Mouse (Mus musculus): ENCODE measurements around the gene 4930544D05Rik. TPM values are rescaled to one million over a fixed set of nuclear protein-coding genes. Genes with fewer than 3 reads are reported as not detected.

Gene 4930544D05Rik
- polyA plus RNA-seq, 1 experiment from 2014 or later = not detected

DNA sequence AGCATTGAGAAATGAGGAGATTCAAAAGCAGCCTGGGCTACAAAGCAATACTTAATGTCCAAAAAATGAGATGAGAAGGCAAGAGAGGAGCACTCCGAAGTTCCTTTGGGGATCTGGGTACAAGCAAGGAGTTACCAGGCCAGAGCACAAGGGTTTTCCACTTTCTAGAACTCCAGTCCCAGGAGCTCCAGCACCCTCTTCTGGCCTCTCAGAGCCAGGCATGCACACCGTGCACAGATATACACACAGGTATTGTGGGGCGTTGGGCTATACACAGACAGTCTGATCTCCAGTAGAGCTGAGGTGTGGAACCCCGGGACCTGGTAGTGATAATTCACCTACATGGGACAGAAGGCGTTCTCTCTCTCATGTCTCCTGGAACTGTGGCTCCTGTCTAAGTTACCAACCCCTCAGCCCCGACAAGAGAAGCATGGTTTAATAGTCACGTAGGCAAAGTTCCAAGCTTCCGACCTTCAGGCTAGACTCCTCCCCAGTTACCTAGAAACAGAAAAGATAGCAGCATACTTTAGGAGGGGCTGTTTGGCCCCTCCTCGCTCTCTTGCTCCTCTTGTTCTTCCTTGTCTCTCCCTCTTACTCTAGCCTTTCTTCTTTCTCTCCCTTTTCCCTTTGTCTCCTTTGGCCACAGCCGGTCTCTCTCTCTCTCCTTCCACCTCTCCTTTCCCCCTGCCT, 7.5 kb downstream of the 4930544D05Rik start:
- Histone ChIP-seq H3K9ac (ENCODE audit: low read depth, low read length) (no peak overlapping the region), H3K4me3 (ENCODE audit: low read depth, low read length) (no peak overlapping the region), H3K27me3 (replicated peaks; ENCODE audit: control insufficient read depth, insufficient read depth, low read length) (no peaks in the 10 kb centered on the region), H3K9me3 (ENCODE audit: control insufficient read depth, low read length) (no peaks in the 10 kb centered on the region), H3K27ac (ENCODE audit: low read depth, low read length) (no peak overlapping the region), H3K4me1 (replicated peaks; ENCODE audit: control insufficient read depth, insufficient read depth, low read length) (peaks cover 6% of the 10 kb centered on the region), H3K4me2 (no peak overlapping the region), H3K36me3 (ENCODE audit: control insufficient read depth, insufficient read depth, low read length) (no peaks in the 10 kb centered on the region)
- 75% methylated on average over 10 of the region's 10 CpGs for WGBS
- DNase-seq (ENCODE audit: low spot score) = no peak
- no peak for ATAC-seq (replicated peaks; ENCODE audit: low FRiP score)

DNA sequence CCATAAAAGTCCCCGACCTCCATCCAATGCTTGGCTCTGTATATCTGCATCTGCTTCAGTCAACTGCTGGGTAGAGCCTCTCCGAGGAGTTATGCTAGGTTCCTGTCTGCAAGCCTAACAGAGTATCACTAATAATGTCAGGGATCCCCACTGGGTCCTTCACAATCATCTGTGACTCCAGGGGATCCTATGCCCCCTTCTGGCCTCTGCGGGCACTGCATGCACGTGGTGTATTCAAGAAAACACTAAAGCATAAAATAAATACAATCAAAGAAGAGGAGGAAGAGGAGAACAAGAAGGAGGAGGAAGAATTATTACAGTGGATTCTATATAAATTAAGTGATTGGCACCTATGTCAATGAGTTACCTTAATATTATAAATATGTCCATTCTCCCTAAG, 9.8 kb downstream of the 4930544D05Rik start:
- WGBS = 46% methylated on average over 4 of the region's 4 CpGs
- no peaks in the 10 kb centered on the region for H3K36me3 ChIP-seq (ENCODE audit: control insufficient read depth, insufficient read depth, low read length)
- H3K27ac ChIP-seq (ENCODE audit: low read depth, low read length) = no peak overlapping the region
- DNase-seq (ENCODE audit: low spot score) = peak; percentile 61
- no peak overlapping the region for H3K4me3 ChIP-seq (ENCODE audit: low read depth, low read length)
- H3K27me3 ChIP-seq (replicated peaks; ENCODE audit: control insufficient read depth, insufficient read depth, low read length) = no peaks in the 10 kb centered on the region
- no peak overlapping the region for H3K4me2 ChIP-seq
- peaks cover 6% of the 10 kb centered on the region for H3K4me1 ChIP-seq (replicated peaks; ENCODE audit: control insufficient read depth, insufficient read depth, low read length)
- no peak overlapping the region for H3K9ac ChIP-seq (ENCODE audit: low read depth, low read length)
- H3K9me3 ChIP-seq (ENCODE audit: control insufficient read depth, low read length) = no peaks in the 10 kb centered on the region
- ATAC-seq (replicated peaks; ENCODE audit: low FRiP score) = no peak

DNA sequence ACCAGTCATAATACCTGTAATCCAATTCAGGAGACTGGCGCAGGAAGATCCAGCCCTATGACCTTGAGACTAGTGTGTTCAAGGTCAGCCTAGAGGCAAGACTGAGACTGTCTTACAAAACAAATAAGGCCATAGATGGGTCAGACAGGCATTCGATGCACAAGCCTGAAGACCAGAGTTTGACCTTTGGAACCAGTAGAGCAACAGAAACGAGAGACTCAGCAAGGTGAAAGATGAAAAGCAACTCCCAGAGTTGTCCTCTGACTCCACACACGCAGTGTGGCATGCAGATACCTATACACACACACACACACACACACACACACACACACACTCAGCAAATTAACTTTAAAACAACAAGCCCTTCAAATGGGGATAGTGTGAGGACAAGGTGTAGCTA, 11.2 kb downstream of the 4930544D05Rik start:
- Histone ChIP-seq H3K4me3 (ENCODE audit: low read depth, low read length) (no peak overlapping the region), H3K27me3 (replicated peaks; ENCODE audit: control insufficient read depth, insufficient read depth, low read length) (no peaks in the 10 kb centered on the region), H3K27ac (ENCODE audit: low read depth, low read length) (no peak overlapping the region), H3K4me1 (replicated peaks; ENCODE audit: control insufficient read depth, insufficient read depth, low read length) (peaks cover 6% of the 10 kb centered on the region), H3K9ac (ENCODE audit: low read depth, low read length) (no peak overlapping the region), H3K9me3 (ENCODE audit: control insufficient read depth, low read length) (no peaks in the 10 kb centered on the region), H3K4me2 (no peak overlapping the region), H3K36me3 (ENCODE audit: control insufficient read depth, insufficient read depth, low read length) (no peaks in the 10 kb centered on the region)
- 70% methylated on average over 4 of the region's 4 CpGs for WGBS
- no peak for DNase-seq (ENCODE audit: low spot score)
- ATAC-seq (replicated peaks; ENCODE audit: low FRiP score) = no peak

DNA sequence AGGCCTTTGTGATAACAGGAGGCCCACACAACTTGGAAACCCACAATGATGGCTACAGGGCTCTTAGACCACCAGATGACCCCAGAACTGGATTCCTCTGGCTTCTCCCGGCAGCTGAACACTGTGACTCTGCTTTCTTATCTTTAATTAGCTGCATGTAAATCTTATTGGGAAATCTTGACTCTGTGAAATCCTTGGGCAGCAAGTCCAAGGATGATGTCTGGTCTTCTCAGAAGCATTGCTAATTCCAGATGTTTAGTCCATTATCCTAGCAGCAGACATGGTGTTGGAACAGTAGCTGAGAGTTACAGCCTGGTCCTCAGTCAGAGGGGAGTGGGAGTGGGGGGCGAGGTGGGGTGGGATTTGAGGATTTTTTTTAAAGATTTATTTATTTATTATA, 12.8 kb downstream of the 4930544D05Rik start:
- no peaks in the 10 kb centered on the region for H3K36me3 ChIP-seq (ENCODE audit: control insufficient read depth, insufficient read depth, low read length)
- no peaks in the 10 kb centered on the region for H3K9me3 ChIP-seq (ENCODE audit: control insufficient read depth, low read length)
- no peaks in the 10 kb centered on the region for H3K27me3 ChIP-seq (replicated peaks; ENCODE audit: control insufficient read depth, insufficient read depth, low read length)
- DNase-seq (ENCODE audit: low spot score) (no peak), ATAC-seq (replicated peaks; ENCODE audit: low FRiP score) (no peak)
- 46% methylated on average over 2 of the region's 2 CpGs for WGBS
- no peak overlapping the region for H3K4me2 ChIP-seq
- no peaks in the 10 kb centered on the region; the same call in 1 of the 2 replicates for H3K4me1 ChIP-seq (replicated peaks; ENCODE audit: control insufficient read depth, insufficient read depth, low read length)
- no peak overlapping the region for H3K9ac ChIP-seq (ENCODE audit: low read depth, low read length)
- no peak overlapping the region for H3K4me3 ChIP-seq (ENCODE audit: low read depth, low read length)
- H3K27ac ChIP-seq (ENCODE audit: low read depth, low read length) = no peak overlapping the region

DNA sequence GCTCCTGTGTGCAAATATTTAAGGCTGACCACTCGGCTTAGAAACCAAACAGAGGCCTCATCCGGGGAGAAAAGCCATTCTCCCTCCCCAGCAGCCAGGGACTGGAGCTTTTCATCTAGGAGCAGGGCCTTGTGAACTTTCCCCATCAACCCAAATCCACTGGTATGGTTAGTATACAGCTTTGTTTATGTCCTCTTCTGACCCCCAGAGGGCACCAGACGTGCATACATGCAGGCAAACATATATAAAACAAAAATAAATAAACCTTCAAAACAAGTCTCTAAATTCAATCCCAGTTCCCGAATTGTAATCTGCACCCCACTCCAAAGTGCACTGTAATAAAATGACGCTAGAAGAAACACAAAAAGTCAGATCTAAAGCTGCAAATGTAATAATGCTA, 13.9 kb downstream of the 4930544D05Rik start:
- 38% methylated on average over 5 of the region's 5 CpGs for WGBS
- Histone ChIP-seq H3K27me3 (replicated peaks; ENCODE audit: control insufficient read depth, insufficient read depth, low read length) (no peaks in the 10 kb centered on the region), H3K9ac (ENCODE audit: low read depth, low read length) (no peak overlapping the region), H3K27ac (ENCODE audit: low read depth, low read length) (no peak overlapping the region), H3K36me3 (ENCODE audit: control insufficient read depth, insufficient read depth, low read length) (no peaks in the 10 kb centered on the region), H3K4me3 (ENCODE audit: low read depth, low read length) (no peak overlapping the region), H3K4me1 (replicated peaks; ENCODE audit: control insufficient read depth, insufficient read depth, low read length) (no peaks in the 10 kb centered on the region; the same call in 1 of the 2 replicates), H3K4me2 (no peak overlapping the region), H3K9me3 (ENCODE audit: control insufficient read depth, low read length) (no peaks in the 10 kb centered on the region)
- no peak for DNase-seq (ENCODE audit: low spot score)
- no peak for ATAC-seq (replicated peaks; ENCODE audit: low FRiP score)

DNA sequence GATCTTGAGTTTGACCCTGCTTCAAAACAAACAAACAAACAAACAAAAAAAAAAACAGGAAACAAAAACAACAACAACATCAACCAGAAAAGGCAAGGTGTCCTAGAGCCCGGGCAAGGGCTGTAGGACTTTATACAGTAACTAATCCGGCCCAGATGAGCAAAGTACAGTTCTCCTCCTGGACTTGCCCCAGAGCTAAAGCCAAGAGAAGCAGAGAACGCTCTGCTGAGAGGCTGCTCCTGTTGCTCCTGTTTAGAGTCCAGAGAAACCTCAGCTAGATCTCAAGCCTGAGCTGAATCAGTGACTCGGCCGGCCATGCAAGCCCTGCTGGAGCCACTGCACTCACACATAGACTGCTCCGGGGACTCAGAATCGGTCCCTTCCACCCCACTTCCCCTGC, 14.5 kb downstream of the 4930544D05Rik start:
- Histone ChIP-seq H3K4me1 (replicated peaks; ENCODE audit: control insufficient read depth, insufficient read depth, low read length) (no peaks in the 10 kb centered on the region; the same call in 1 of the 2 replicates), H3K27me3 (replicated peaks; ENCODE audit: control insufficient read depth, insufficient read depth, low read length) (no peaks in the 10 kb centered on the region), H3K36me3 (ENCODE audit: control insufficient read depth, insufficient read depth, low read length) (no peaks in the 10 kb centered on the region), H3K9me3 (ENCODE audit: control insufficient read depth, low read length) (no peaks in the 10 kb centered on the region), H3K27ac (ENCODE audit: low read depth, low read length) (no peak overlapping the region), H3K9ac (ENCODE audit: low read depth, low read length) (no peak overlapping the region), H3K4me2 (no peak overlapping the region), H3K4me3 (ENCODE audit: low read depth, low read length) (no peak overlapping the region)
- DNase-seq (ENCODE audit: low spot score) (no peak), ATAC-seq (replicated peaks; ENCODE audit: low FRiP score) (no peak)
- WGBS = 48% methylated on average over 7 of the region's 7 CpGs

DNA sequence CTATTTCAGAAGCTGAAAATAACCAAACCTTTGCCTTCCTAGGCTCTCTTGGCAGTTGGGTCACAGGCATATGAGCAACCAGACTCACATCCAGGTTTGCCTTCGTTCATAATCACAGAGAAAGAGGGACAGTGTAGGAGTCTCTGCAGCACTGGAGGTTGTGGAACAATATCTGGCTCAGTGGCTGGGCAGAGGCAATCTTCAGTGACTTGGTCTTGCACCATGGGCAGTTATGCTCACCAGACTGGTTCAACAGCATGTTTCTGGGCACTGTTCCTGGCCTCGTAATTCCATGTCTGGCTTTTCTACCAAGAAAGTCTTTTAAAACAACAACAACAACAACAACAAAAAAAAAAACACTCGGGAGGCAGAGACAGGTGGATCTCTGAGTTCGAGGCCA, 20.0 kb downstream of the 4930544D05Rik start:
- H3K27me3 ChIP-seq (replicated peaks; ENCODE audit: control insufficient read depth, insufficient read depth, low read length) = no peaks in the 10 kb centered on the region
- 84% methylated on average over 4 of the region's 4 CpGs for WGBS
- no peak overlapping the region for H3K27ac ChIP-seq (ENCODE audit: low read depth, low read length)
- ATAC-seq (replicated peaks; ENCODE audit: low FRiP score) = no peak
- no peaks in the 10 kb centered on the region for H3K36me3 ChIP-seq (ENCODE audit: control insufficient read depth, insufficient read depth, low read length)
- DNase-seq (ENCODE audit: low spot score) = no peak
- peaks cover 33% of the 10 kb centered on the region for H3K4me1 ChIP-seq (replicated peaks; ENCODE audit: control insufficient read depth, insufficient read depth, low read length)
- H3K9me3 ChIP-seq (ENCODE audit: control insufficient read depth, low read length) = no peaks in the 10 kb centered on the region
- no peak overlapping the region for H3K4me3 ChIP-seq (ENCODE audit: low read depth, low read length)
- no peak overlapping the region for H3K4me2 ChIP-seq
- no peak overlapping the region for H3K9ac ChIP-seq (ENCODE audit: low read depth, low read length)

DNA sequence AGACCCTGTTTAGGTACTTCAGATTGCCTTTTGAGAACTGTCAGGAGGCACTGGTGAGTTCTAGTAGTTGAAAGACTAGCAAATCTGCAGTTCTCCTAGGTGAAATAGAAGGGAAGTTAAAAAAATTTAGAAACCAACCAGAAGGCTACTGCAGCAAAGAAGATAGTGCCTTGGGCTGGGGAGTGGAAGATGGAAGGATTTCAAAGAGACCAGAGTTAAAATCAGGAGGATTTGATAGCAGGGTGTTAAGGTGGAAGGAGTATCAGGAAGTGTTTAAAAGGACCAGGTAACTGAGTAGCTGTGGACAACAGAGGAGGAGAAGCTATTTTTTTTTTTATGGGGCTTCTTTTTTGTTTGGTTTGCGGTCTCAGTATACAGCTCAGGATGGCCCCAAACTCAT, 22.1 kb downstream of the 4930544D05Rik start:
- H3K27ac ChIP-seq (ENCODE audit: low read depth, low read length) = peak overlapping the region; percentile 82
- 82% methylated on average over 1 of the region's 1 CpGs for WGBS
- DNase-seq (ENCODE audit: low spot score) = no peak
- no peak overlapping the region for H3K4me3 ChIP-seq (ENCODE audit: low read depth, low read length)
- no peaks in the 10 kb centered on the region for H3K9me3 ChIP-seq (ENCODE audit: control insufficient read depth, low read length)
- 0 out of 2 replicates have a peak, but pooled peaks cover under 1% of the 10 kb centered on the region for H3K36me3 ChIP-seq (ENCODE audit: control insufficient read depth, insufficient read depth, low read length)
- H3K27me3 ChIP-seq (replicated peaks; ENCODE audit: control insufficient read depth, insufficient read depth, low read length) = no peaks in the 10 kb centered on the region
- no peak overlapping the region for H3K9ac ChIP-seq (ENCODE audit: low read depth, low read length)
- H3K4me1 ChIP-seq (replicated peaks; ENCODE audit: control insufficient read depth, insufficient read depth, low read length) = peaks cover 34% of the 10 kb centered on the region
- ATAC-seq (replicated peaks; ENCODE audit: low FRiP score) = no peak
- peak overlapping the region; percentile 52 for H3K4me2 ChIP-seq

DNA sequence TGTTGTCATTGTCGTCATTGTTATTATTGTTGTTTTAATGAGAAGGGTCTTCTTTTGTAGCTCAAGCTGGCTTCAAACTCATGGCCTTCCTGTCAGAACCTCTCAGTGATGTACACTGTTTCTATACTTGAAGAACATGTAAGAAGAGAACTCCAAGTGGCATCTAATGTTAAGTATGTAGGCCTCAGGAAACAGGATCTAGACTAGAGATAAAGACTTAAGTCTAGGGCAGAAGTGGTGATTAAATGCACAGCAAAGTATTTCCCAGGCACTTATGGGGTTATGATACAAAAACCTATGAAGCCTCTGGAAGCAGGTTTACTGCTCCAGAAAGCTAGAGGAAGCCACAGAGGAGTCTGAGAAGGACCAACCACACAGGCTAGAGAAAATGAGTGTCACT, 22.6 kb downstream of the 4930544D05Rik start:
- DNase-seq (ENCODE audit: low spot score) (no peak), ATAC-seq (replicated peaks; ENCODE audit: low FRiP score) (no peak)
- H3K4me1 ChIP-seq (replicated peaks; ENCODE audit: control insufficient read depth, insufficient read depth, low read length) = peaks cover 34% of the 10 kb centered on the region
- peak overlapping the region; percentile 23; the same call in 1 of the 2 replicates for H3K4me3 ChIP-seq (ENCODE audit: low read depth, low read length)
- H3K27ac ChIP-seq (ENCODE audit: low read depth, low read length) = peak overlapping the region; percentile 82
- peaks cover 4% of the 10 kb centered on the region; the same call in 1 of the 2 replicates for H3K36me3 ChIP-seq (ENCODE audit: control insufficient read depth, insufficient read depth, low read length)
- H3K9ac ChIP-seq (ENCODE audit: low read depth, low read length) = peak overlapping the region; percentile 47
- 57% methylated on average over 1 of the region's 1 CpGs for WGBS
- H3K4me2 ChIP-seq = peak overlapping the region; percentile 52
- no peaks in the 10 kb centered on the region for H3K9me3 ChIP-seq (ENCODE audit: control insufficient read depth, low read length)
- no peaks in the 10 kb centered on the region for H3K27me3 ChIP-seq (replicated peaks; ENCODE audit: control insufficient read depth, insufficient read depth, low read length)

Data from liver, embryonic 11.5 days (tissue).